Mouse (Mus musculus): ENCODE results near the gene Tmem198b. TPM values are rescaled to one million over a fixed set of nuclear protein-coding genes. Genes with fewer than 3 reads are reported as not detected.

The Tmem198b gene
- polyA plus RNA-seq (2015; fragmentation: Nextera tagmentation; extraction: Ambion mirVana) = 3.9 and 6.1 TPM in 2 replicates

GRCm38 (mm10) chr10:128804271-128805091 is at the start of gene Tmem198b:
TSS of gene Tmem198b (minus strand) at chr10:128804370.

GRCm38 (mm10) chr10:128821358-128822056 is 17.3 kb upstream of the Tmem198b start, which contains the start of gene Ormdl2:
TSS of gene Ormdl2 (minus strand) at chr10:128821645.

GRCm38 (mm10) chr10:128817033-128817432 is 12.9 kb upstream of the Tmem198b start, which contains the start of gene Sarnp:
TSS of gene Sarnp (plus strand) at chr10:128817333.

GRCm38 (mm10) chr10:128803771-128804270 is 349 bp downstream of the Tmem198b start, which contains the start of gene Dnajc14:
TSS of gene Dnajc14 (plus strand) at chr10:128804062.

GRCm38 (mm10) chr10:128790398-128791124 is 13.6 kb downstream of the Tmem198b start, which contains the start of gene Mmp19:
TSS of gene Mmp19 (plus strand) at chr10:128790910.

Other genes starting within 250 kb of the Tmem198b start
- 154 and 167 TPM in 2 replicates for gene Pa2g4, start 238.4 kb downstream of the Tmem198b start, polyA plus RNA-seq (2015; fragmentation: Nextera tagmentation; extraction: Ambion mirVana)
- gene Erbb3, start 214.7 kb downstream of the Tmem198b start, polyA plus RNA-seq (2015; fragmentation: Nextera tagmentation; extraction: Ambion mirVana) = 0.41 and 0.51 TPM in 2 replicates
- 871 and 883 TPM in 2 replicates for gene Rps26, start 177.6 kb downstream of the Tmem198b start, polyA plus RNA-seq (2015; fragmentation: Nextera tagmentation; extraction: Ambion mirVana)
- 0.34 and 0.95 TPM in 2 replicates for gene Ikzf4, start 158.4 kb downstream of the Tmem198b start, polyA plus RNA-seq (2015; fragmentation: Nextera tagmentation; extraction: Ambion mirVana)
- gene Suox, start 130.3 kb downstream of the Tmem198b start, polyA plus RNA-seq (2015; fragmentation: Nextera tagmentation; extraction: Ambion mirVana) = 2.7 and 3.1 TPM in 2 replicates
- gene Rab5b, start 108.1 kb downstream of the Tmem198b start, polyA plus RNA-seq (2015; fragmentation: Nextera tagmentation; extraction: Ambion mirVana) = 28.3 and 31.8 TPM in 2 replicates
- 0.48 and 0.61 TPM in 2 replicates for gene Pmel, start 100.2 kb downstream of the Tmem198b start, polyA plus RNA-seq (2015; fragmentation: Nextera tagmentation; extraction: Ambion mirVana)
- gene Cdk2, start 99.3 kb downstream of the Tmem198b start, polyA plus RNA-seq (2015; fragmentation: Nextera tagmentation; extraction: Ambion mirVana) = 69.6 and 73.1 TPM in 2 replicates
- gene Dgka, start 59.5 kb downstream of the Tmem198b start, polyA plus RNA-seq (2015; fragmentation: Nextera tagmentation; extraction: Ambion mirVana) = 3.3 and 5.3 TPM in 2 replicates
- gene Pym1, start 56.5 kb downstream of the Tmem198b start, polyA plus RNA-seq (2015; fragmentation: Nextera tagmentation; extraction: Ambion mirVana) = 23.9 and 26.6 TPM in 2 replicates
- gene Mmp19, start 13.5 kb downstream of the Tmem198b start, polyA plus RNA-seq (2015; fragmentation: Nextera tagmentation; extraction: Ambion mirVana) = 0.67 and 1.2 TPM in 2 replicates
- 21.1 and 26.6 TPM in 2 replicates for gene Dnajc14, start 308 bp downstream of the Tmem198b start, polyA plus RNA-seq (2015; fragmentation: Nextera tagmentation; extraction: Ambion mirVana)
- 118 and 139 TPM in 2 replicates for gene Sarnp, start 13.0 kb upstream of the Tmem198b start, polyA plus RNA-seq (2015; fragmentation: Nextera tagmentation; extraction: Ambion mirVana)
- gene Ormdl2, start 17.3 kb upstream of the Tmem198b start, polyA plus RNA-seq (2015; fragmentation: Nextera tagmentation; extraction: Ambion mirVana) = 68.8 and 73.7 TPM in 2 replicates
- 0.82 and 1.2 TPM in 2 replicates for gene Gdf11, start 87.3 kb upstream of the Tmem198b start, polyA plus RNA-seq (2015; fragmentation: Nextera tagmentation; extraction: Ambion mirVana)
- gene Cd63, start 96.6 kb upstream of the Tmem198b start, polyA plus RNA-seq (2015; fragmentation: Nextera tagmentation; extraction: Ambion mirVana) = 240 and 284 TPM in 2 replicates
- 4.8 and 5.9 TPM in 2 replicates for gene Rdh5, start 118.5 kb upstream of the Tmem198b start, polyA plus RNA-seq (2015; fragmentation: Nextera tagmentation; extraction: Ambion mirVana)
- 116 and 145 TPM in 2 replicates for gene Bloc1s1, start 119.7 kb upstream of the Tmem198b start, polyA plus RNA-seq (2015; fragmentation: Nextera tagmentation; extraction: Ambion mirVana)
- gene Itga7, start 129.4 kb upstream of the Tmem198b start, polyA plus RNA-seq (2015; fragmentation: Nextera tagmentation; extraction: Ambion mirVana) = 2.5 and 3.2 TPM in 2 replicates
- 0.10 TPM in 1 of 2 replicates, not detected in the other for gene Mettl7b, start 156.6 kb upstream of the Tmem198b start, polyA plus RNA-seq (2015; fragmentation: Nextera tagmentation; extraction: Ambion mirVana)
- not detected in 2 replicates for gene Olfr9, start 185.1 kb upstream of the Tmem198b start, polyA plus RNA-seq (2015; fragmentation: Nextera tagmentation; extraction: Ambion mirVana)
- not detected in 2 replicates for gene Olfr763, start 206.4 kb upstream of the Tmem198b start, polyA plus RNA-seq (2015; fragmentation: Nextera tagmentation; extraction: Ambion mirVana)
- gene Olfr764-ps1, start 235.5 kb upstream of the Tmem198b start, polyA plus RNA-seq (2015; fragmentation: Nextera tagmentation; extraction: Ambion mirVana) = not detected in 2 replicates
- not detected in 2 replicates for gene Olfr765, start 245.6 kb upstream of the Tmem198b start, polyA plus RNA-seq (2015; fragmentation: Nextera tagmentation; extraction: Ambion mirVana)